Comparison of ENCODE assay signal across 13 mouse cellular contexts in the genomic region with DNA sequence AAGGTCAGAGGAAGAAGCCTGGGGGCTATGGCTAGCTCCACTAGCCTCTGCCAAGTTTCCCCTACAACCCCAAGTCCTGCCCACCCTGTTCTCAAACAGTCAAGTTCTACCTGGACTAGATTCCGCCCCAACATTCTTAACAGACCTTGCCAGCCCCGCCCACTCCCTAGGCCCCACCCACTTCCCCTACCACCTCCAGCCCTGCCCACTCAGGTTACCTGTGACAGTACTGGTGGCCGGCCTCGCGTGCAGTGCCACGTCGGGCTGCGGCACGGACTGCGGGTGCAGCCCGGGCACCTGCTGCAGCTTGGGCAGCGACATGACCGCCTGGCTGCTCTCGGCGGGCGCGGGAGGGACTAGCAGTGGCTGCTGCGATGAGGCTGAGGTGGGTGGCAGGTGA. TPM values are rescaled to one million over a fixed set of nuclear protein-coding genes. Genes with fewer than 3 reads are reported as not detected.
DNase-seq lines count a peak whose midpoint lies in the region; ATAC-seq and TF ChIP-seq lines count a peak whose summit lies in the region.
"Had no signal": no experiment of that assay in that cellular context is flagged by ENCODE, and none has a peak within 500 bp of the region (broad histone marks: within the 10 kb centered on the region; RNA-seq: fewer than 3 reads in every experiment).

No protein-coding gene starts in this region.

- intact Hi-C loops in left cerebral cortex, adult 2 months (cut with DNase I): no loop called here
- intact Hi-C loops in heart, postnatal 14 days (cut with DNase I): no loop called here

- 35% methylated on average over 18 of the region's 18 CpGs for WGBS in kidney, embryonic 16.5 days
- WGBS in lung, embryonic 15.5 days: 44% methylated on average over 18 of the region's 18 CpGs

- H3K4me2 ChIP-seq in kidney, embryonic 16.5 days (replicated peaks; ENCODE audit: low read depth, low read length): peak overlapping the region; percentile 37
- peak overlapping the region; percentile 38 for H3K4me2 ChIP-seq in lung, embryonic 15.5 days

- H3K36me3 ChIP-seq in kidney, embryonic 16.5 days (ENCODE audit: insufficient read depth, low read length): peaks cover 47% of the 10 kb centered on the region
- peaks cover 60% of the 10 kb centered on the region for H3K36me3 ChIP-seq in lung, embryonic 15.5 days

- peak; percentile 52; the same call in 1 of the 2 replicates for ATAC-seq in kidney, embryonic 16.5 days (ENCODE audit: low FRiP score, low TSS enrichment)
- peak; percentile 33; the same call in 1 of the 2 replicates for ATAC-seq in lung, embryonic 15.5 days (ENCODE audit: borderline replicate concordance, extremely low read depth, low FRiP score, low TSS enrichment)
- ATAC-seq: forebrain, postnatal 0 days had no signal

- no peak overlapping the region for H3K9ac ChIP-seq in kidney, embryonic 16.5 days (replicated peaks; ENCODE audit: low read length)
- H3K9ac ChIP-seq in lung, embryonic 15.5 days: peak overlapping the region; percentile 13; the same call in 1 of the 2 replicates
- H3K9ac ChIP-seq: forebrain, postnatal 0 days had no signal

- H3K27me3 ChIP-seq in kidney, embryonic 16.5 days (ENCODE audit: insufficient read depth, low read length): no peaks in the 10 kb centered on the region
- no peaks in the 10 kb centered on the region for H3K27me3 ChIP-seq in lung, embryonic 15.5 days

- H3K9me3 ChIP-seq in kidney, embryonic 16.5 days (ENCODE audit: low read length): no peaks in the 10 kb centered on the region
- no peaks in the 10 kb centered on the region for H3K9me3 ChIP-seq in lung, embryonic 15.5 days
- H3K9me3 ChIP-seq: G1E had no signal

- peak overlapping the region; percentile 48 for H3K27ac ChIP-seq in kidney, embryonic 16.5 days (ENCODE audit: low read length)
- no peak overlapping the region; the same call in 1 of the 2 replicates for H3K27ac ChIP-seq in lung, embryonic 15.5 days
- H3K27ac ChIP-seq in left cerebral cortex, adult 2 months: no peak overlapping the region

- no peak for TF ChIP-seq CTCF in left cerebral cortex, adult 2 months (IDR thresholded peaks at IDR 0.05)

- H3K4me3 ChIP-seq in kidney, embryonic 16.5 days (ENCODE audit: low read length): peak overlapping the region; percentile 8
- H3K4me3 ChIP-seq in lung, embryonic 15.5 days: no peak overlapping the region
- H3K4me3 ChIP-seq in left cerebral cortex, adult 2 months: no peak overlapping the region

- peak; percentile 54 for DNase-seq in A20 (ENCODE audit: low read depth, low spot score)
- DNase-seq in ZHBTc4 (ENCODE audit: low read depth, low spot score): peak; percentile 54
- DNase-seq in left cerebral cortex, adult 2 months (ENCODE audit: extremely low spot score in 1 of 2, low spot score in 2 of 2): no peak
- DNase-seq in spleen, adult 12 weeks (ENCODE audit: low spot score): no peak
- DNase-seq in heart, postnatal 14 days: no peak
- no peak for DNase-seq in thymus, adult 18-20 months
- DNase-seq: cerebellum, adult 9-11 months; forebrain, postnatal 0 days; left cerebral cortex, postnatal 4 days; midbrain, embryonic 14.5 days had no signal

- H3K4me1 ChIP-seq in kidney, embryonic 16.5 days (ENCODE audit: insufficient read depth, low read length): peaks cover 20% of the 10 kb centered on the region
- H3K4me1 ChIP-seq in lung, embryonic 15.5 days: peaks cover 26% of the 10 kb centered on the region

RNA-seq across cellular contexts. Expression of a gene that starts 16.2 kb away (rescaled TPM):
- polyA plus RNA-seq in kidney, embryonic 16.5 days (2015; fragmentation: Nextera tagmentation; extraction: Ambion mirVana): 46.1 and 47.5 TPM in 2 replicates
- 34.6 and 39.3 TPM in 2 replicates for polyA plus RNA-seq in lung, embryonic 15.5 days (2015; fragmentation: Nextera tagmentation; extraction: Ambion mirVana)
- 10 to 100 TPM; 27.1 to 28.1 TPM for total RNA-seq in left cerebral cortex, adult 2 months (2021)
- 10 to 100 TPM; 16.3 to 17.7 TPM for total RNA-seq in heart, postnatal 14 days (2021)

RNA-seq across cellular contexts. Expression of a gene that starts 34.5 kb away (rescaled TPM):
- 0.24 and 0.35 TPM in 2 replicates for polyA plus RNA-seq in kidney, embryonic 16.5 days (2015; fragmentation: Nextera tagmentation; extraction: Ambion mirVana)
- 0.20 and 0.35 TPM in 2 replicates for polyA plus RNA-seq in lung, embryonic 15.5 days (2015; fragmentation: Nextera tagmentation; extraction: Ambion mirVana)
- under 1 TPM; 0.27 to 0.54 TPM for total RNA-seq in left cerebral cortex, adult 2 months (2021)
- under 1 TPM; 0.20 to 0.33 TPM for total RNA-seq in heart, postnatal 14 days (2021)
- polyA plus RNA-seq: G1E had no signal

Comparison
In these comparisons a context has a peak if more than half of its experiments do, and no peak if none do; other contexts are left out.
1. DNase-seq: peak in A20 (single experiment) and ZHBTc4 (single experiment); none in left cerebral cortex, adult 2 months (0 of 2), spleen, adult 12 weeks (single experiment), heart, postnatal 14 days (0 of 2) and thymus, adult 18-20 months (0 of 2).